Mouse (Mus musculus) cerebellum, postnatal 36 days (tissue): Measurements from ENCODE around the gene Tmem189.
"Not testable (repeated sequence)": the region's sequence is repeated elsewhere in the genome, so short reads cannot be mapped to it uniquely, and the experiment has no call there.

Experiments used
- DNase-seq, 2 experiments: peaks; one replicate each; pipeline ENCODE4 v3.0.0; 2021 to 2022; ENCODE audit warnings: mixed read lengths in 2 of 2

Gene Tmem189

GRCm38 (mm10) chr2:167646411-167646810 lies 43.2 kb downstream of the Tmem189 start:
- DNase-seq, result no peak

- DNase-seq, result not testable (repeated sequence)
These were observed 46.1 kb downstream of the Tmem189 start for GRCm38 (mm10) chr2:167643356-167644052.

- DNase-seq, result no peak
These were observed 47.5 kb downstream of the Tmem189 start for GRCm38 (mm10) chr2:167642164-167642563.

GRCm38 (mm10) chr2:167641337-167641736 lies 48.3 kb downstream of the Tmem189 start:
- DNase-seq, result no peak

- no peak for DNase-seq
These were observed 49.3 kb downstream of the Tmem189 start for GRCm38 (mm10) chr2:167640279-167640678.

- DNase-seq, result no peak
These were observed 54.6 kb downstream of the Tmem189 start for GRCm38 (mm10) chr2:167634865-167635512.

GRCm38 (mm10) chr2:167634338-167634770 lies 55.3 kb downstream of the Tmem189 start:
- peak; percentile 93 to 96 for DNase-seq

GRCm38 (mm10) chr2:167633537-167633872 lies 56.1 kb downstream of the Tmem189 start:
- DNase-seq, result no peak

GRCm38 (mm10) chr2:167632731-167633536 lies 56.7 kb downstream of the Tmem189 start:
- DNase-seq, result no peak

GRCm38 (mm10) chr2:167631591-167632448 lies 57.8 kb downstream of the Tmem189 start, which contains the start of gene Ube2v1:
TSS of gene Ube2v1 (minus strand) at chr2:167632095.
- peak; percentile 96 to 97 for DNase-seq

- DNase-seq, result peak in 1 of 2 experiments; percentile 42
These were observed 58.4 kb downstream of the Tmem189 start for GRCm38 (mm10) chr2:167631181-167631590.

GRCm38 (mm10) chr2:167630421-167630820 lies 59.2 kb downstream of the Tmem189 start:
- DNase-seq, result no peak

GRCm38 (mm10) chr2:167629665-167630209 lies 59.9 kb downstream of the Tmem189 start:
- no peak for DNase-seq

GRCm38 (mm10) chr2:167628872-167629271 lies 60.8 kb downstream of the Tmem189 start:
- DNase-seq, result no peak

GRCm38 (mm10) chr2:167627019-167627418 lies 62.6 kb downstream of the Tmem189 start:
- no peak for DNase-seq

GRCm38 (mm10) chr2:167625670-167626069 lies 64.0 kb downstream of the Tmem189 start:
- DNase-seq, result no peak

- DNase-seq, result no peak
These were observed 65.1 kb downstream of the Tmem189 start for GRCm38 (mm10) chr2:167624368-167625075.

GRCm38 (mm10) chr2:167622965-167623364 lies 66.7 kb downstream of the Tmem189 start:
- DNase-seq, result no peak

GRCm38 (mm10) chr2:167622352-167622751 lies 67.3 kb downstream of the Tmem189 start:
- peak; percentile 32 to 37 for DNase-seq

GRCm38 (mm10) chr2:167621255-167622087 lies 68.2 kb downstream of the Tmem189 start:
- DNase-seq, result no peak

- DNase-seq, result no peak
These were observed 72.2 kb downstream of the Tmem189 start for GRCm38 (mm10) chr2:167617472-167617871.
